Mouse (Mus musculus) kidney, embryonic 14.5 days (tissue): ENCODE data around the gene Dcp1b. TPM values are rescaled to one million over a fixed set of nuclear protein-coding genes. Genes with fewer than 3 reads are reported as not detected.
"Not testable (repeated sequence)": the region's sequence is repeated elsewhere in the genome, so short reads cannot be mapped to it uniquely, and the experiment has no call there.

ENCODE experiments used
- ATAC-seq: fragments of 200-750 bp; cut with Nextera tagmentation; 2 replicates; pipeline ENCODE4 v1.8.0; 2017; ENCODE audit warnings: moderate number of reproducible peaks, mild to moderate bottlenecking, moderate TSS enrichment, moderate library complexity; ENCODE audit not compliant: low FRiP score, low TSS enrichment
- H3K27ac ChIP-seq: fragments of 300-500 bp; sonication (generic); 2 replicates; pipeline ENCODE4 v1.5.1; 2014; ENCODE audit warnings: low read depth, mild to moderate bottlenecking, low read length, moderate library complexity, mixed read lengths
- H3K27me3 ChIP-seq: fragments of 300-500 bp; sonication (generic); 2 replicates; pipeline ENCODE4 v1.6.1; 2014; ENCODE audit warnings: mild to moderate bottlenecking, low read length; ENCODE audit not compliant: control insufficient read depth, insufficient read depth
- H3K36me3 ChIP-seq: fragments of 300-500 bp; sonication (generic); 2 replicates; pipeline ENCODE4 v1.6.1; 2014; ENCODE audit warnings: low read length, mixed read lengths; ENCODE audit not compliant: control insufficient read depth, insufficient read depth
- H3K4me1 ChIP-seq: fragments of 300-500 bp; sonication (generic); 2 replicates; pipeline ENCODE4 v1.6.1; 2014; ENCODE audit warnings: low read length, mixed read lengths; ENCODE audit not compliant: control insufficient read depth, insufficient read depth
- H3K4me2 ChIP-seq: fragments of 300-500 bp; sonication (generic); replicated peaks from 2 replicates; pipeline ENCODE4 v1.6.1; 2014; ENCODE audit warnings: low read depth, mild to moderate bottlenecking, low read length
- H3K4me3 ChIP-seq: fragments of 300-500 bp; sonication (generic); 2 replicates; pipeline ENCODE4 v1.5.1; 2014; ENCODE audit warnings: mild to moderate bottlenecking, low read length
- H3K9ac ChIP-seq: fragments of 300-500 bp; sonication (generic); 2 replicates; pipeline ENCODE4 v1.6.1; 2014; ENCODE audit warnings: low read depth, mild to moderate bottlenecking, low read length, moderate library complexity
- H3K9me3 ChIP-seq: fragments of 300-500 bp; sonication (generic); 2 replicates; pipeline ENCODE4 v1.6.1; 2016; ENCODE audit warnings: low read length; ENCODE audit not compliant: control insufficient read depth
- WGBS: fragments of 180-500 bp; shearing (Covaris S2); extraction: QIAGEN DNeasy Blood & Tissue Kit; methylation state at CpG from one replicate; pipeline ENCODE4 v1.1.7; 2014; 5-methylcytosine and 5-hydroxymethylcytosine counted together
- polyA plus RNA-seq: library from polyadenylated mRNA; unstranded; fragments of >200 nt; fragmentation: Nextera tagmentation; extraction: Ambion mirVana; gene quantifications from 2 replicates; pipeline ENCODE4 v1.2.1, GENCODE M21; 2014

Gene Dcp1b
- polyA plus RNA-seq, 1 experiment from 2014 or later: 9.3 TPM

- 75% methylated on average over 5 of the region's 5 CpGs for WGBS
- no peak for ATAC-seq
- no peaks in the 10 kb centered on the region for H3K27me3 ChIP-seq
Observed at GRCm38 (mm10) chr6:119200362-119200761, 25.3 kb downstream of the Dcp1b start.

DNA sequence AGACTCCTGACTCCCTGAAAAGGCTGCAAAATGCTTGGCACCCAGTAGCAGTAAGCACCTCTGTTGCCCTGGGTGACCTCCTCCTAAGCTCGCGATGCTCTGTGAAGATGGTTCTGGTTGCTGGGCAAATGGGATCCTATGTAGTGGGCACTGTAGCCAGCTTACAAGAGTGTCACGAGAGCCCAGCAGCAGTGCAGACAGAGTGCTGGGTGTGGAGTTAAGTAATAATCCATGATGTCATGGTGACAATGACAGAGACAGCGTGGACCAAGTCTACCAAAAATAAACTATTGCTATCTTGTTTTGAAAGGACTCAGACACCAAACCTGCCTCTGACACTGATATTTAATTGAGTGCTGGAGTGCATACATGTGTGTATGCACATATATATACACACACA is 26.5 kb downstream of the Dcp1b start:
- Histone ChIP-seq H3K27ac (no peak overlapping the region), H3K9ac (no peak overlapping the region), H3K4me1 (no peaks in the 10 kb centered on the region), H3K36me3 (no peaks in the 10 kb centered on the region; the same call in 1 of the 2 replicates), H3K9me3 (no peaks in the 10 kb centered on the region), H3K4me3 (no peak overlapping the region), H3K4me2 (no peak overlapping the region), H3K27me3 (no peaks in the 10 kb centered on the region)
- WGBS: 94% methylated on average over 4 of the region's 4 CpGs
- ATAC-seq: no peak

More at GRCm38 (mm10) chr6:119200362-119200761, 25.3 kb downstream of the Dcp1b start:
- Histone ChIP-seq H3K9me3 (no peaks in the 10 kb centered on the region), H3K27ac (no peak overlapping the region), H3K4me2 (no peak overlapping the region), H3K4me3 (no peak overlapping the region), H3K4me1 (no peaks in the 10 kb centered on the region), H3K36me3 (no peaks in the 10 kb centered on the region; the same call in 1 of the 2 replicates), H3K9ac (no peak overlapping the region)

DNA sequence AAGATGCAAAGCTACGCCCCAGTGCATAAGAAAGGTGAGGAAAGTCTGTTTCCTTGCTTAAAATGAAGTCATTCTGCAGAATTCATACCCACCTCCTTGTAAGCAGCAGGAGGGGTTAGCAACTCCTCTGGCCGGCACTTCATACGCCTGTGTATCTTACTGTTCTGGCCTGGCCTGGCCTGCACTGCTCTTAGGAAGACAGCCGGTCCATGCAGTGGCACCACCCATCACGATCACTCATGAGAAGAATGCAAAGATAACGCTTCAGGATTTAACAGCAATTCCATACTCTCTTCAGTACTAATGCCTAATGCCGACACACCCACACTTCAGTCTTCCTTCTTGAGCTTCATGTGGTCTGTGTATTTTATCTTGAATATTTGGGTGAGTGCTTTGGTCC is 29.2 kb downstream of the Dcp1b start:
- no peaks in the 10 kb centered on the region for H3K9me3 ChIP-seq
- ATAC-seq: no peak
- H3K36me3 ChIP-seq: no peaks in the 10 kb centered on the region; the same call in 1 of the 2 replicates

DNA sequence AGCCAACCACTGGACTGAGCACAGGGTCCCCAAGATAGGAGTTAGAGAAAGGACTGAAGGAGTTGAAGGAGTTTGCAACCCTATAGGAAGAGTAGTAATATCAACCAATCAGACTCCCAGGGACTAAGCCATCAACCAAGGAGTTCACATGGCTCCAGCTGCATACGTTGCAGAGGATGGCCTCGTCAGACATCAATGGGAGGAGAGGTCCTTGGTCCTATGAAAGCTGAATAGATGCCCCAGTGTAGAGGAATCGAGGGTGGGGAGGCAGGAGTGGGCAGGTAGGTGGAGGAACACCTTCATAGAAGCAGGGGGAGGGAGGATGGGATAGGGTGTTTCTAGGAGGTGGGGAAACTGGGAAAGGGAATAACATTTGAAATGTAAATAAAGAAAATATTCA is 29.9 kb downstream of the Dcp1b start:
- Histone ChIP-seq H3K27ac (no peak overlapping the region), H3K36me3 (no peaks in the 10 kb centered on the region; the same call in 1 of the 2 replicates), H3K4me3 (no peak overlapping the region), H3K27me3 (no peaks in the 10 kb centered on the region), H3K4me2 (no peak overlapping the region), H3K9me3 (no peaks in the 10 kb centered on the region), H3K9ac (no peak overlapping the region), H3K4me1 (no peaks in the 10 kb centered on the region)
- ATAC-seq: no peak
- WGBS: 85% methylated on average over 3 of the region's 3 CpGs

More for the DNA sequence above, 29.2 kb downstream of the Dcp1b start:
- no peak overlapping the region for H3K9ac ChIP-seq
- no peaks in the 10 kb centered on the region for H3K27me3 ChIP-seq
- H3K4me2 ChIP-seq: no peak overlapping the region
- WGBS: 89% methylated on average over 7 of the region's 7 CpGs
- no peak overlapping the region for H3K4me3 ChIP-seq
- H3K27ac ChIP-seq: no peak overlapping the region
- no peaks in the 10 kb centered on the region for H3K4me1 ChIP-seq

- not testable (repeated sequence) for H3K27me3 ChIP-seq, H3K27ac ChIP-seq, H3K36me3 ChIP-seq, H3K4me1 ChIP-seq, H3K9ac ChIP-seq, H3K9me3 ChIP-seq, ATAC-seq, H3K4me2 ChIP-seq, H3K4me3 ChIP-seq
- 95% methylated on average over 7 of the region's 7 CpGs for whole genome bisulfite sequencing
Observed at GRCm38 (mm10) chr6:119206006-119206405, 31.0 kb downstream of the Dcp1b start.

GRCm38 (mm10) chr6:119213375-119213774 is 38.3 kb downstream of the Dcp1b start:
- no peak for ATAC-seq
- no peak overlapping the region for H3K4me2 ChIP-seq
- peaks cover 14% of the 10 kb centered on the region; the same call in 1 of the 2 replicates for H3K36me3 ChIP-seq
- no peaks in the 10 kb centered on the region for H3K4me1 ChIP-seq
- WGBS: 83% methylated on average over 5 of the region's 5 CpGs
- no peaks in the 10 kb centered on the region for H3K27me3 ChIP-seq
- H3K9ac ChIP-seq: no peak overlapping the region
- H3K9me3 ChIP-seq: no peaks in the 10 kb centered on the region
- no peak overlapping the region for H3K4me3 ChIP-seq
- no peak overlapping the region for H3K27ac ChIP-seq

DNA sequence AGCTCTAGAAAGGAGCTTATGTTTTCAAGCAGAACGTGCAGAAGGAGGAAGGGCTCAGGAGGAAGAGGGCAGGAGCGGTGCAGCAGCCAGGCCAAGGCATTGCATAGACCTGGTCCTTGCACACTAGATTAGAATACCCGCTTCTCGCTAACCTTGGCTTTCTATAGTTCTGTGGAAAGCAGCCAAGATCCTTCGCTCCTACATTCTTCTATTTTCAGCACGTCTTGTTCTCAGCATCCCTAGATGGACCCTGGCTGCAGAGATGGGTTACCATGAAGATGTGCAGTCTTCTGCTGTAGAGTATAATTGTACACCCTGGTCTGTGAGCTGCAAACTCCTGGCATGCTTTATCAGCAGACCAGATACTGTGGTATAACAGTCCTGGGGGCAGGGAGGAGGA is 39.1 kb downstream of the Dcp1b start:
- Histone ChIP-seq H3K27me3 (no peaks in the 10 kb centered on the region), H3K27ac (no peak overlapping the region), H3K4me3 (no peak overlapping the region), H3K9me3 (no peaks in the 10 kb centered on the region), H3K36me3 (peaks cover 14% of the 10 kb centered on the region; the same call in 1 of the 2 replicates), H3K4me1 (no peaks in the 10 kb centered on the region), H3K4me2 (no peak overlapping the region), H3K9ac (no peak overlapping the region)
- ATAC-seq: no peak
- WGBS: 66% methylated on average over 6 of the region's 6 CpGs

DNA sequence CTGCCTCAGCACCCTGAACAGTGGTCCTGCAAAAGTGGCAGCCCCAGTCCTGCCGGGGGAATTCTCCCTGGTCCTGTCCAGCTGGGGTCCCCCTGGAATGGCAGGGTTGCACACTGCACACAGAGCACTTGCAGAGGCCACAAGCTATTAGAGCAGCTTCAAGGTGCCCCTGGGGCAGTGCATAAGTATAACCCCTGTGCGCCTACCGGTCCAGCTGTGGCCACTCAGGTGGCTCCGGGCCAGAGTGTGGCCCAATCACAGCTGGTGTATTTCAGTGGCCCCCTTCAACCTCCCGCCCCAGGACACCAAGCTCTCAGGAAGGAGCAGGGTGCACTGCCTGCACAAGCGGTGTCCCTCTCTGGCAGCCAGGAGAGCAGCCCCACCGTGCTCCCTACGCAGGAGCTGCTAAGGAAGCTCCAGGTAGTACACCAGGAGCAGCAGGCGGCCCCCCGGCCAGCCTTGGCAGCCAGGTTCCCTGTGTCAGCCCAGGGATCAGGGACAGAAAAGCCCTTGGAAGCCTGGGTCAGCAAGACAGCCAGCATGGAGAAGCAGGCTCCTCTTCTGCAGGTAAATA is 40.1 kb downstream of the Dcp1b start:
- Histone ChIP-seq H3K4me1 (no peaks in the 10 kb centered on the region), H3K9ac (no peak overlapping the region), H3K4me2 (no peak overlapping the region), H3K27me3 (no peaks in the 10 kb centered on the region), H3K4me3 (no peak overlapping the region), H3K27ac (no peak overlapping the region), H3K36me3 (peaks cover 14% of the 10 kb centered on the region; the same call in 1 of the 2 replicates), H3K9me3 (no peaks in the 10 kb centered on the region)
- 87% methylated on average over 10 of the region's 10 CpGs for WGBS
- peak; percentile 62; the same call in 1 of the 2 replicates for ATAC-seq

GRCm38 (mm10) chr6:119217661-119218060 is 42.6 kb downstream of the Dcp1b start:
- Histone ChIP-seq H3K4me1 (no peaks in the 10 kb centered on the region), H3K9ac (no peak overlapping the region), H3K4me3 (no peak overlapping the region), H3K4me2 (no peak overlapping the region), H3K27ac (no peak overlapping the region), H3K27me3 (no peaks in the 10 kb centered on the region), H3K36me3 (peaks cover 14% of the 10 kb centered on the region; the same call in 1 of the 2 replicates), H3K9me3 (no peaks in the 10 kb centered on the region)
- ATAC-seq: no peak
- WGBS: 77% methylated on average over 4 of the region's 4 CpGs
